In genomic region chr2:130433152-130433551, GRCm38 (mm10) we compare ENCODE assay signal across 10 mouse cellular contexts. TPM values are rescaled to one million over a fixed set of nuclear protein-coding genes. Genes with fewer than 3 reads are reported as not detected.
A peak's percentile ranks its signal among the peaks of the same experiment; 100 is the strongest.
DNase-seq lines count a peak whose midpoint lies in the region; ATAC-seq and TF ChIP-seq lines count a peak whose summit lies in the region.
"Had no signal": no experiment of that assay in that cellular context is flagged by ENCODE, and none has a peak within 500 bp of the region (broad histone marks: within the 10 kb centered on the region; RNA-seq: fewer than 3 reads in every experiment).

No protein-coding gene starts in this region.

- H3K27me3 ChIP-seq in kidney, adult 2 months (replicated peaks; ENCODE audit: control insufficient read depth, insufficient read depth, low read length) = no peaks in the 10 kb centered on the region
- no peaks in the 10 kb centered on the region for H3K27me3 ChIP-seq in E14TG2a.4 (ENCODE audit: insufficient read depth, low read length)
- no peaks in the 10 kb centered on the region for H3K27me3 ChIP-seq in hindbrain, embryonic 13.5 days
- no peaks in the 10 kb centered on the region for H3K27me3 ChIP-seq in lung, postnatal 0 days (replicated peaks; ENCODE audit: insufficient read depth, low read length)
- H3K27me3 ChIP-seq: embryonic facial prominence, embryonic 13.5 days; lung, embryonic 15.5 days had no signal

- H3K36me3 ChIP-seq in kidney, adult 2 months (ENCODE audit: control insufficient read depth, insufficient read depth, low read length) = no peaks in the 10 kb centered on the region
- peaks cover 53% of the 10 kb centered on the region for H3K36me3 ChIP-seq in E14TG2a.4 (ENCODE audit: insufficient read depth, low read length)
- peaks cover 16% of the 10 kb centered on the region for H3K36me3 ChIP-seq in hindbrain, embryonic 13.5 days
- no peaks in the 10 kb centered on the region; the same call in 1 of the 2 replicates for H3K36me3 ChIP-seq in lung, postnatal 0 days (ENCODE audit: insufficient read depth, low read length)

- peak; percentile 51 for TF ChIP-seq CTCF in kidney, adult 2 months (conservative IDR thresholded peaks at IDR 0.05; ENCODE audit: insufficient read depth, insufficient read length, low read depth, low read length)
- peak; percentile 64 for TF ChIP-seq CTCF in E14TG2a.4 (conservative IDR thresholded peaks at IDR 0.05; ENCODE audit: low read length)
- TF ChIP-seq CTCF in lung, postnatal 0 days (IDR thresholded peaks at IDR 0.05) = peak; percentile 82

- H3K4me1 ChIP-seq in kidney, adult 2 months (ENCODE audit: control insufficient read depth, insufficient read depth, low read length) = no peaks in the 10 kb centered on the region
- no peaks in the 10 kb centered on the region for H3K4me1 ChIP-seq in E14TG2a.4 (replicated peaks; ENCODE audit: low read depth, low read length)
- H3K4me1 ChIP-seq in hindbrain, embryonic 13.5 days (replicated peaks) = no peaks in the 10 kb centered on the region
- H3K4me1 ChIP-seq in lung, postnatal 0 days (ENCODE audit: insufficient read depth, low read depth, low read length) = no peaks in the 10 kb centered on the region
- H3K4me1 ChIP-seq: embryonic facial prominence, embryonic 13.5 days had no signal

- H3K9ac ChIP-seq in hindbrain, embryonic 13.5 days = no peak overlapping the region
- no peak overlapping the region for H3K9ac ChIP-seq in lung, postnatal 0 days (replicated peaks; ENCODE audit: low read depth)
- H3K9ac ChIP-seq: embryonic facial prominence, embryonic 13.5 days; lung, embryonic 15.5 days had no signal

- 20% methylated on average over 4 of the region's 4 CpGs for WGBS in kidney, adult 2 months
- 24% methylated on average over 4 of the region's 4 CpGs for WGBS in hindbrain, embryonic 13.5 days
- 19% methylated on average over 4 of the region's 4 CpGs for WGBS in lung, postnatal 0 days

- H3K27ac ChIP-seq in kidney, adult 2 months (ENCODE audit: insufficient read depth, low read depth, low read length) = no peak overlapping the region
- H3K27ac ChIP-seq in hindbrain, embryonic 13.5 days = no peak overlapping the region
- no peak overlapping the region for H3K27ac ChIP-seq in lung, postnatal 0 days (ENCODE audit: low read length)
- H3K27ac ChIP-seq: embryonic facial prominence, embryonic 13.5 days; lung, embryonic 15.5 days had no signal

- H3K4me2 ChIP-seq in hindbrain, embryonic 13.5 days = no peak overlapping the region
- no peak overlapping the region for H3K4me2 ChIP-seq in lung, postnatal 0 days (replicated peaks; ENCODE audit: low read depth, low read length)
- H3K4me2 ChIP-seq: embryonic facial prominence, embryonic 13.5 days; lung, embryonic 15.5 days had no signal

- TF ChIP-seq POLR2A in kidney, adult 2 months (IDR thresholded peaks at IDR 0.05; ENCODE audit: low read depth, low read length) = no peak

- no peak for TF ChIP-seq EP300 in lung, postnatal 0 days (IDR thresholded peaks at IDR 0.05)

- no peak overlapping the region for H3K4me3 ChIP-seq in kidney, adult 2 months (ENCODE audit: insufficient read depth, low read depth, low read length)
- no peak overlapping the region for H3K4me3 ChIP-seq in E14TG2a.4 (replicated peaks; ENCODE audit: low read length)
- H3K4me3 ChIP-seq in hindbrain, embryonic 13.5 days = no peak overlapping the region
- no peak overlapping the region for H3K4me3 ChIP-seq in lung, postnatal 0 days (ENCODE audit: low read depth, low read length)
- H3K4me3 ChIP-seq: embryonic facial prominence, embryonic 13.5 days; lung, embryonic 15.5 days had no signal

- H3K9me3 ChIP-seq in E14TG2a.4 (ENCODE audit: low read length) = no peaks in the 10 kb centered on the region
- H3K9me3 ChIP-seq in hindbrain, embryonic 13.5 days = no peaks in the 10 kb centered on the region
- H3K9me3 ChIP-seq in lung, postnatal 0 days (ENCODE audit: low read length) = no peaks in the 10 kb centered on the region
- H3K9me3 ChIP-seq: embryonic facial prominence, embryonic 13.5 days; lung, embryonic 15.5 days had no signal

- ATAC-seq in hindbrain, embryonic 13.5 days (ENCODE audit: low FRiP score) = 0 out of 2 replicates have a peak, but pooled peaks have one; percentile 54
- no peak for ATAC-seq in lung, postnatal 0 days

- peak; percentile 66 for DNase-seq in kidney, adult 2 months
- DNase-seq in kidney, adult 8-10 months = no peak
- DNase-seq in c-Kit-positive CD71-negative TER-119-negative erythroid progenitor cells, embryonic 14.5 days (ENCODE audit: low read depth) = peak; percentile 62
- DNase-seq in lung, postnatal 0 days (ENCODE audit: low spot score) = peak; percentile 60
- DNase-seq in right cerebral cortex, postnatal 25 days = peak; percentile 21
- DNase-seq in urinary bladder, adult 2 months (ENCODE audit: low spot score) = no peak

RNA-seq across cellular contexts. Expression of gene Pced1a, which starts 8.7 kb away (rescaled TPM):
- 27.4 and 33.4 TPM in 2 replicates for polyA plus RNA-seq in kidney, adult 2 months (2012; rRNA removed)
- 12.0 and 12.2 TPM in 2 replicates for polyA plus RNA-seq in hindbrain, embryonic 13.5 days (2015; fragmentation: Nextera tagmentation; extraction: Ambion mirVana)
- 6.8 and 8.0 TPM in 2 replicates for polyA plus RNA-seq in lung, postnatal 0 days (2015; fragmentation: Nextera tagmentation; extraction: Ambion mirVana)
- polyA plus RNA-seq in urinary bladder, adult 2 months (2012; rRNA removed) = 20.6 and 24.2 TPM in 2 replicates

RNA-seq across cellular contexts. Expression of gene Vps16, which starts 9.0 kb away (rescaled TPM):
- polyA plus RNA-seq in kidney, adult 2 months (2012; rRNA removed) = 50.8 and 56.0 TPM in 2 replicates
- polyA plus RNA-seq in hindbrain, embryonic 13.5 days (2015; fragmentation: Nextera tagmentation; extraction: Ambion mirVana) = 99.9 and 113 TPM in 2 replicates
- polyA plus RNA-seq in lung, postnatal 0 days (2015; fragmentation: Nextera tagmentation; extraction: Ambion mirVana) = 46.8 and 47.0 TPM in 2 replicates
- polyA plus RNA-seq in urinary bladder, adult 2 months (2012; rRNA removed) = 77.3 and 89.2 TPM in 2 replicates

RNA-seq across cellular contexts. Expression of gene Ptpra, which starts 16.9 kb away (rescaled TPM):
- 49.9 and 59.2 TPM in 2 replicates for polyA plus RNA-seq in kidney, adult 2 months (2012; rRNA removed)
- polyA plus RNA-seq in hindbrain, embryonic 13.5 days (2015; fragmentation: Nextera tagmentation; extraction: Ambion mirVana) = 123 and 126 TPM in 2 replicates
- 46.1 and 52.1 TPM in 2 replicates for polyA plus RNA-seq in lung, postnatal 0 days (2015; fragmentation: Nextera tagmentation; extraction: Ambion mirVana)
- 88.9 and 90.1 TPM in 2 replicates for polyA plus RNA-seq in urinary bladder, adult 2 months (2012; rRNA removed)

RNA-seq across cellular contexts. Expression of gene Tmem239, which starts 26.9 kb away (rescaled TPM):
- not detected in 2 replicates for polyA plus RNA-seq in kidney, adult 2 months (2012; rRNA removed)
- polyA plus RNA-seq in hindbrain, embryonic 13.5 days (2015; fragmentation: Nextera tagmentation; extraction: Ambion mirVana) = 0.23 and 0.38 TPM in 2 replicates
- not detected in 2 replicates for polyA plus RNA-seq in lung, postnatal 0 days (2015; fragmentation: Nextera tagmentation; extraction: Ambion mirVana)
- not detected in 2 replicates for polyA plus RNA-seq in urinary bladder, adult 2 months (2012; rRNA removed)
- polyA plus RNA-seq: lung, embryonic 15.5 days had no signal

RNA-seq across cellular contexts. Expression of gene 1700020A23Rik, which starts 28.1 kb away (rescaled TPM):
- 0.19 TPM in 1 of 2 replicates, not detected in the other for polyA plus RNA-seq in kidney, adult 2 months (2012; rRNA removed)
- 0.68 and 0.83 TPM in 2 replicates for polyA plus RNA-seq in hindbrain, embryonic 13.5 days (2015; fragmentation: Nextera tagmentation; extraction: Ambion mirVana)
- not detected in 2 replicates for polyA plus RNA-seq in lung, postnatal 0 days (2015; fragmentation: Nextera tagmentation; extraction: Ambion mirVana)
- polyA plus RNA-seq in urinary bladder, adult 2 months (2012; rRNA removed) = not detected in 2 replicates
- polyA plus RNA-seq: embryonic facial prominence, embryonic 13.5 days; lung, embryonic 15.5 days had no signal

Comparison
In these comparisons a context has a peak if more than half of its experiments do, and no peak if none do; other contexts are left out.
1. DNase-seq: peak in kidney, adult 2 months (single experiment), c-Kit-positive CD71-negative TER-119-negative erythroid progenitor cells, embryonic 14.5 days (single experiment), lung, postnatal 0 days (single experiment) and right cerebral cortex, postnatal 25 days (single experiment); none in kidney, adult 8-10 months (0 of 2) and urinary bladder, adult 2 months (single experiment).
2. Peak in every context shown above with its lines, with median percentiles within 50 percentile points of each other: CTCF ChIP-seq.